Mouse (Mus musculus) spleen, adult 2 months (tissue): ENCODE data around the gene Esyt2. TPM values are rescaled to one million over a fixed set of nuclear protein-coding genes. Genes with fewer than 3 reads are reported as not detected.

Source experiments
- DNase-seq, 2 experiments: peaks; one replicate each; pipeline versions ENCODE4 v3.0.0 to v3.0.0-alpha.2; 2012 to 2021; ENCODE audit warnings: low spot score in 2 of 2, low read depth in 1 of 2
- H3K27ac ChIP-seq: fragments of 200-500 bp; 2 replicates; pipeline ENCODE4 v1.5.1; 2012; ENCODE audit warnings: low read length, inconsistent platforms; ENCODE audit not compliant: insufficient read depth
- H3K27me3 ChIP-seq: fragments of 200-500 bp; 2 replicates; pipeline ENCODE4 v1.6.1; 2012; ENCODE audit warnings: mild to moderate bottlenecking, moderate library complexity, low read length, inconsistent platforms; ENCODE audit not compliant: control insufficient read depth, insufficient read depth
- H3K36me3 ChIP-seq: fragments of 200-500 bp; 2 replicates; pipeline ENCODE4 v1.6.1; 2012; ENCODE audit warnings: mild to moderate bottlenecking, low read length, inconsistent platforms; ENCODE audit not compliant: control insufficient read depth, insufficient read depth
- H3K4me1 ChIP-seq: fragments of 200-500 bp; 2 replicates; pipeline ENCODE4 v1.6.1; 2011; ENCODE audit warnings: inconsistent platforms; ENCODE audit not compliant: control insufficient read depth, insufficient read depth, insufficient read length
- H3K4me3 ChIP-seq: fragments of 200-500 bp; 2 replicates; pipeline ENCODE4 v1.5.1; 2011; ENCODE audit warnings: mild to moderate bottlenecking, inconsistent platforms; ENCODE audit not compliant: insufficient read depth, insufficient read length; ENCODE audit errors: extremely low read depth
- CTCF ChIP-seq: fragments of 200-500 bp; IDR thresholded peaks from 2 replicates; pipeline ENCODE4 v1.5.1; 2011; ENCODE audit warnings: mild to moderate bottlenecking, inconsistent platforms; ENCODE audit not compliant: insufficient read depth, insufficient read length, insufficient replicate concordance; ENCODE audit errors: extremely low read depth
- POLR2A ChIP-seq: fragments of 200-500 bp; IDR thresholded peaks from 2 replicates; pipeline ENCODE4 v1.6.1; 2011; ENCODE audit warnings: low read depth, low read length, inconsistent platforms
- WGBS: fragments of 180-500 bp; shearing (Covaris S2); methylation state at CpG from one replicate; pipeline ENCODE4 v1.1.7; 2018; 5-methylcytosine and 5-hydroxymethylcytosine counted together
- polyA plus RNA-seq: library from polyadenylated mRNA; depleted of rRNA; stranded (reverse); fragments of >200 nt; gene quantifications from 2 replicates; pipeline ENCODE4 v1.2.3, GENCODE M21; 2012

Esyt2 gene
- polyA plus RNA-seq, 1 experiment, result 7.6 TPM

- Histone ChIP-seq H3K27me3 (no peaks in the 10 kb centered on the region), H3K4me1 (no peaks in the 10 kb centered on the region), H3K27ac (no peak overlapping the region), H3K36me3 (no peaks in the 10 kb centered on the region), H3K4me3 (no peak overlapping the region)
- no peak for DNase-seq
- 65% methylated on average over 4 of the region's 4 CpGs for WGBS
- TF ChIP-seq CTCF (no peak), POLR2A (no peak)
Observed at GRCm38 (mm10) chr12:116293599-116294292, 12.8 kb downstream of the Esyt2 start.

DNA sequence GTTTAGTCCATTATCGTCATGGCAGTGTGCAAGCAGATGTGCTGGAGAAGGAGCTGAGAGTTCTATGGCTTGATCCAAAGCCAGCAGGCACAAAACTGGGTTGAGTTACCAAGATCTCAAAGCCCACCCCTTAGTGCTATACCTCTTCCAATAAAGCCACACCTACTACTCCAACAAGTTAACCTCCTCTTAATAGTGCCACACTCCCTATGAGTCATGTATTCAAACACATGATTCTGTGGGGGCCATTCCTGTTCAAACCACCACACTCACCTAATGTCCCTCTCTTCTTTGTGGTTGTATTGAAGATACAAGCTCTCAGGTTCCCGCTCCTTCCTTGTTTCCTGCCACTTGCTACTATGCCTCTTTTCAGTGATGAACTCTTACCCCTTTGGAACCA is 18.9 kb downstream of the Esyt2 start:
- Histone ChIP-seq H3K27me3 (no peaks in the 10 kb centered on the region), H3K27ac (no peak overlapping the region), H3K36me3 (no peaks in the 10 kb centered on the region), H3K4me3 (no peak overlapping the region), H3K4me1 (no peaks in the 10 kb centered on the region)
- WGBS, result 91% methylated on average over 2 of the region's 2 CpGs
- TF ChIP-seq POLR2A, result no peak
- TF ChIP-seq CTCF, result no peak
- DNase-seq, result no peak

GRCm38 (mm10) chr12:116302181-116302580 is 21.2 kb downstream of the Esyt2 start:
- no peak for TF ChIP-seq POLR2A
- no peak for TF ChIP-seq CTCF
- H3K4me3 ChIP-seq, result no peak overlapping the region
- no peaks in the 10 kb centered on the region for H3K27me3 ChIP-seq
- no peaks in the 10 kb centered on the region for H3K36me3 ChIP-seq
- no peak for DNase-seq
- H3K4me1 ChIP-seq, result no peaks in the 10 kb centered on the region
- no peak overlapping the region for H3K27ac ChIP-seq

DNA sequence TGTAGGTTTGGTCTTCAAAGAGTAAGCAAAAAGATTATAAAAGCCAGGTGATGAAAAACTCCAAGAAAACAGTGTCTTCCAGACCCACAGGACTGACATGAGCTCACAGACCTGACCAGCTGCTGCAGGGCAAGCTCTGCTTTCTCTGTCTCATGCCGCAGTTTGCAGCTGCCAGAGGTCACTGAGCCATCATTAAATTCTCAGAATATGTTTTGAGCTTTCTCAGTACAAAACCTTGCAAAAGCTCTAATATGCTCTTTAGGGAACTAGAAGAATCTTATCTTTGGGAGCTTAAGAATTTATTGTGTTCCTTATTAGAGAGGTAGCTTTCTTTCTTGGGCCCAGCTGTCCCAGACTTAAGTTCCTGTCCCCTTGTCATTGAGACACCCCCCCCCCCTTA is 25.0 kb downstream of the Esyt2 start:
- H3K27ac ChIP-seq, result no peak overlapping the region
- DNase-seq, result no peak
- no peaks in the 10 kb centered on the region for H3K27me3 ChIP-seq
- H3K36me3 ChIP-seq, result no peaks in the 10 kb centered on the region
- TF ChIP-seq POLR2A (no peak), CTCF (no peak)
- WGBS, result 79% methylated on average over 1 of the region's 1 CpGs
- H3K4me1 ChIP-seq, result no peaks in the 10 kb centered on the region
- H3K4me3 ChIP-seq, result no peak overlapping the region

DNA sequence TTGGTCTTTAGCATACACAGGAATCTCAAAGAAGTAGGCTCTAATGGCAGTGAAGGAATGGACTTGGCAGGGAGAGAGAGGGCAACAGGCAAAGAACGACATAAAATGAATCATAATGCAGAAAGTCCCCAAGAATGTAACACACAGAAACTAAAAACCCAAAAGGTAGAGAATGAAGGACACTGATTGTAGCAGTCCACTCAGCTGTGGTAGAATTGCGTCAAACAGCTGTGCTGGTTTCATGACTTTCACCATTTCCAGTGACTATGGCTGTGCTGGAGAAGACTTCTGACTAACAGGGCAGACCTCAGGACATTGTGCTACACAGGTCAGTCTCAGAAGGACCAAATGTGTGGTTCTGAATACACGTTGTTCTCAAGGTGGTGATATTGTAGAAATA is 26.9 kb downstream of the Esyt2 start:
- no peak for DNase-seq
- 82% methylated on average over 3 of the region's 3 CpGs for WGBS
- H3K4me1 ChIP-seq, result no peaks in the 10 kb centered on the region; the same call in 1 of the 2 replicates
- H3K27ac ChIP-seq, result no peak overlapping the region
- no peaks in the 10 kb centered on the region for H3K36me3 ChIP-seq
- no peak overlapping the region for H3K4me3 ChIP-seq
- H3K27me3 ChIP-seq, result no peaks in the 10 kb centered on the region
- TF ChIP-seq POLR2A (no peak), CTCF (no peak)

GRCm38 (mm10) chr12:116308612-116309011 is 27.6 kb downstream of the Esyt2 start:
- no peaks in the 10 kb centered on the region for H3K27me3 ChIP-seq
- no peaks in the 10 kb centered on the region; the same call in 1 of the 2 replicates for H3K4me1 ChIP-seq
- no peak overlapping the region for H3K27ac ChIP-seq
- no peak for TF ChIP-seq CTCF
- no peak for TF ChIP-seq POLR2A
- no peaks in the 10 kb centered on the region for H3K36me3 ChIP-seq
- WGBS, result 88% methylated on average over 2 of the region's 2 CpGs
- DNase-seq, result no peak
- H3K4me3 ChIP-seq, result no peak overlapping the region

DNA sequence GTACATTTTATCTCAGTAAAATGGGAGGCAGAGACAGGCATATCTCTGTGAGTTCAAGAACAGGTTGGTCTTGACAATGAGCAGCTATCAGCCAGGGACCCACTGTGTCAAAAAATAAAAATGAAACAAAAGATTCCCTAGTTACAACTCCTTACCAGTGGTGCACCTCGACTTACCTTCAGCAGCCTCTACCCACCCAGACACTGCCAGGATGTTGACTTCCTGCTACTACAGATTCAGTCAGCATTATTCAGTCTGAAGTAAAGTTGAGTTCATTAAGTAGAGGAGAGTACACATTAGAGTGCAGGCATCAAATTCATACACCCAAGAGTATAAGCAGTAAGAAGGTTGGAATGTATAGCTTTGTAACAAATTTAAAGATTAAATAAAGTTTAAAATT is 32.8 kb downstream of the Esyt2 start:
- WGBS, result 39% methylated on average over 1 of the region's 1 CpGs
- Histone ChIP-seq H3K27me3 (no peaks in the 10 kb centered on the region), H3K4me3 (no peak overlapping the region), H3K36me3 (no peaks in the 10 kb centered on the region; the same call in 1 of the 2 replicates), H3K27ac (no peak overlapping the region), H3K4me1 (peaks cover 7% of the 10 kb centered on the region; the same call in 1 of the 2 replicates)
- DNase-seq, result no peak
- TF ChIP-seq CTCF (no peak), POLR2A (no peak)
